Mouse (Mus musculus) midbrain, embryonic 14.5 days (tissue): ENCODE measurements at regions not wholly inside any gene's neighbourhood (a gene's known extent, or its start where the extent isn't known, plus 50 kb on each side); places are given as distances from the start of the nearest gene placed in this dataset.
"Not testable (repeated sequence)": the region's sequence is repeated elsewhere in the genome, so short reads cannot be mapped to it uniquely, and the experiment has no call there.

Source experiments
- ATAC-seq: fragments of 200-750 bp; cut with Nextera tagmentation; 2 replicates; pipeline ENCODE4 v1.8.0; 2017; ENCODE audit warnings: moderate number of reproducible peaks, moderate library complexity; ENCODE audit not compliant: low FRiP score, low TSS enrichment
- DNase-seq: peaks from one replicate; pipeline ENCODE4 v3.0.0-alpha.2; 2015
- H3K27ac ChIP-seq: fragments of 300-500 bp; sonication (generic); replicated peaks from 2 replicates; pipeline ENCODE4 v1.5.1; 2014; ENCODE audit warnings: mild to moderate bottlenecking, low read depth, low read length, moderate library complexity
- H3K27me3 ChIP-seq: fragments of 300-500 bp; sonication (generic); 2 replicates; pipeline ENCODE4 v1.6.1; 2014; ENCODE audit warnings: low read length, control low read depth, mixed read lengths; ENCODE audit not compliant: control insufficient read depth, insufficient read depth
- H3K36me3 ChIP-seq: fragments of 300-500 bp; sonication (generic); 2 replicates; pipeline ENCODE4 v1.6.1; 2014; ENCODE audit warnings: low read length, control low read depth; ENCODE audit not compliant: control insufficient read depth, insufficient read depth
- H3K4me1 ChIP-seq: fragments of 300-500 bp; sonication (generic); 2 replicates; pipeline ENCODE4 v1.6.1; 2014; ENCODE audit warnings: mild to moderate bottlenecking, antibody characterized with exemption, low read length, control low read depth; ENCODE audit not compliant: control insufficient read depth, insufficient read depth
- H3K4me2 ChIP-seq: fragments of 300-500 bp; sonication (generic); 2 replicates; pipeline ENCODE4 v1.6.1; 2014; ENCODE audit warnings: mild to moderate bottlenecking, low read length, moderate library complexity
- H3K4me3 ChIP-seq: fragments of 300-500 bp; sonication (generic); replicated peaks from 2 replicates; pipeline ENCODE4 v1.5.1; 2014; ENCODE audit warnings: low read depth, low read length
- H3K9ac ChIP-seq: fragments of 300-500 bp; sonication (generic); replicated peaks from 2 replicates; pipeline ENCODE4 v1.6.1; 2014; ENCODE audit warnings: mild to moderate bottlenecking, low read length, moderate library complexity
- H3K9me3 ChIP-seq: fragments of 300-500 bp; sonication (generic); 2 replicates; pipeline ENCODE4 v1.6.1; 2016; ENCODE audit warnings: low read length, control low read depth, mixed read lengths; ENCODE audit not compliant: control insufficient read depth
- WGBS: fragments of 180-500 bp; shearing (Covaris S2); extraction: QIAGEN DNeasy Blood & Tissue Kit; methylation state at CpG from one replicate; pipeline ENCODE4 v1.1.7; 2014; 5-methylcytosine and 5-hydroxymethylcytosine counted together

- not testable (repeated sequence) for H3K9me3 ChIP-seq, H3K36me3 ChIP-seq, H3K27me3 ChIP-seq, H3K4me1 ChIP-seq, DNase-seq, H3K4me3 ChIP-seq, H3K9ac ChIP-seq
- 11% methylated on average over 4 of the region's 4 CpGs for WGBS
- peak overlapping the region; percentile 28; the same call in 1 of the 2 replicates for H3K4me2 ChIP-seq
- H3K27ac ChIP-seq, result peak overlapping the region; percentile 13; the same call in 1 of the 2 replicates
- ATAC-seq, result peak; percentile 21; the same call in 1 of the 2 replicates
Measured at GRCm38 (mm10) chr10:22460386-22460785, 100.0 kb downstream of the Raet1d start.

- DNase-seq (peak; percentile 73), ATAC-seq (peak; percentile 77)
- not testable (repeated sequence) for H3K9ac ChIP-seq, H3K27me3 ChIP-seq, H3K9me3 ChIP-seq, H3K4me1 ChIP-seq, H3K4me3 ChIP-seq, H3K36me3 ChIP-seq
- H3K27ac ChIP-seq, result 0 out of 2 replicates have a peak overlapping the region, but pooled peaks have one; percentile 17
- WGBS, result 2% methylated on average over 7 of the region's 7 CpGs
- peak overlapping the region; percentile 28 for H3K4me2 ChIP-seq
Measured at GRCm38 (mm10) chr10:22460818-22461479, 100.6 kb downstream of the Raet1d start.

- H3K4me2 ChIP-seq, H3K4me1 ChIP-seq, H3K9ac ChIP-seq, H3K27me3 ChIP-seq, H3K9me3 ChIP-seq, H3K4me3 ChIP-seq, H3K27ac ChIP-seq, H3K36me3 ChIP-seq: not testable (repeated sequence)
- peak; percentile 79 for ATAC-seq
- 5% methylated on average over 4 of the region's 4 CpGs for WGBS
- DNase-seq, result peak; percentile 17
Measured at GRCm38 (mm10) chr10:22461480-22462050, 101.2 kb downstream of the Raet1d start.

GRCm38 (mm10) chr10:22471722-22472330 lies 111.5 kb downstream of the Raet1d start:
- not testable (repeated sequence) for H3K27me3 ChIP-seq, ATAC-seq, H3K4me3 ChIP-seq, H3K9me3 ChIP-seq, H3K36me3 ChIP-seq, H3K9ac ChIP-seq, H3K4me2 ChIP-seq, H3K4me1 ChIP-seq, H3K27ac ChIP-seq, DNase-seq
- WGBS, result 93% methylated on average over 6 of the region's 6 CpGs

- not testable (repeated sequence) for H3K4me1 ChIP-seq, H3K9me3 ChIP-seq, H3K27ac ChIP-seq, H3K4me3 ChIP-seq, H3K9ac ChIP-seq, H3K36me3 ChIP-seq, H3K27me3 ChIP-seq, H3K4me2 ChIP-seq
- DNase-seq (peak; percentile 90), ATAC-seq (peak; percentile 65; the same call in 1 of the 2 replicates)
- 5% methylated on average over 4 of the region's 4 CpGs for WGBS
Measured at GRCm38 (mm10) chr10:22479860-22480259, 119.5 kb downstream of the Raet1d start.

- DNase-seq, result not testable (repeated sequence)
- WGBS, result 93% methylated on average over 5 of the region's 5 CpGs
Measured at GRCm38 (mm10) chr10:22487071-22487470, 126.7 kb downstream of the Raet1d start.

GRCm38 (mm10) chr10:22491806-22492347 lies 131.5 kb downstream of the Raet1d start:
- H3K4me3 ChIP-seq, H3K36me3 ChIP-seq, H3K4me1 ChIP-seq, H3K27me3 ChIP-seq, H3K9ac ChIP-seq, DNase-seq, H3K9me3 ChIP-seq, H3K4me2 ChIP-seq, H3K27ac ChIP-seq, ATAC-seq: not testable (repeated sequence)
- 72% methylated on average over 10 of the region's 11 CpGs for WGBS

More at GRCm38 (mm10) chr10:22487071-22487470, 126.7 kb downstream of the Raet1d start:
- H3K9ac ChIP-seq, H3K36me3 ChIP-seq, H3K27me3 ChIP-seq, ATAC-seq, H3K27ac ChIP-seq, H3K4me1 ChIP-seq, H3K9me3 ChIP-seq, H3K4me3 ChIP-seq, H3K4me2 ChIP-seq: not testable (repeated sequence)

- Histone ChIP-seq H3K4me3 (no peak overlapping the region), H3K27ac (no peak overlapping the region), H3K4me2 (no peak overlapping the region), H3K9ac (no peak overlapping the region), H3K4me1 (no peaks in the 10 kb centered on the region), H3K27me3 (no peaks in the 10 kb centered on the region), H3K9me3 (no peaks in the 10 kb centered on the region; the same call in 1 of the 2 replicates), H3K36me3 (no peaks in the 10 kb centered on the region)
- no peak; the same call in 1 of the 2 replicates for ATAC-seq
- WGBS, result 27% methylated on average over 4 of the region's 4 CpGs
- peak; percentile 39 for DNase-seq
Measured at GRCm38 (mm10) chr10:22495975-22496496, 135.7 kb downstream of the Raet1d start.
